Mouse (Mus musculus) splenic B cell, adult 2 months (primary cell): Measurements from ENCODE around the gene Rgl1.

ENCODE experiments used
- DNase-seq: peaks from one replicate; pipeline ENCODE4 v3.0.0-alpha.2; 2011; ENCODE audit warnings: low read depth, low spot score
- H3K27me3 ChIP-seq: 2 replicates; pipeline ENCODE4 v1.6.1; 2012; ENCODE audit warnings: mild to moderate bottlenecking, low read length, moderate library complexity, mixed read lengths; ENCODE audit not compliant: control insufficient read depth, poor library complexity, insufficient read depth, severe bottlenecking
- H3K36me3 ChIP-seq: 2 replicates; pipeline ENCODE4 v1.6.1; 2012; ENCODE audit warnings: mild to moderate bottlenecking, low read length, moderate library complexity, mixed read lengths; ENCODE audit not compliant: control insufficient read depth, poor library complexity, insufficient read depth, severe bottlenecking

Rgl1 gene

DNA sequence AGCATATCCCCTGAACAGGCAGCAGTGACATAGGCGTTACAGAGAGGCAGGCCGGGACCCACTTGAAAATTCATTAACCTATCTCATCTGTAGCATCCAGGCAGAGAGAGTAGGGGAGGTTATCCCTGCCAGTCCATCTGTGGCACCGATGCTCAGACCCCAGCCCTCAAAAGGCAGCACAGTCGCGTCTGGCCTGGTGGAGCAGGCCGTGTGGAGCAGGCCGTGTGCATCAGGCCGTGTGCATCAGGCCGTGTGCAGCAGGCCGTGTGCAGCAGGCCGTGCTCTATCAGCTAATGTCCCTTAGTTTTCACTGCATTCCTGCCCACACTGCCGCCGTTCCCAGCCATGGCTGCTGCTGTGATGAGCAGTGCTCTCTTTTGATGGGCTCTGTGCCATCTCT is 229.0 kb downstream of the Rgl1 start:
- no peaks in the 10 kb centered on the region for H3K36me3 ChIP-seq
- H3K27me3 ChIP-seq = no peaks in the 10 kb centered on the region
- DNase-seq = no peak

DNA sequence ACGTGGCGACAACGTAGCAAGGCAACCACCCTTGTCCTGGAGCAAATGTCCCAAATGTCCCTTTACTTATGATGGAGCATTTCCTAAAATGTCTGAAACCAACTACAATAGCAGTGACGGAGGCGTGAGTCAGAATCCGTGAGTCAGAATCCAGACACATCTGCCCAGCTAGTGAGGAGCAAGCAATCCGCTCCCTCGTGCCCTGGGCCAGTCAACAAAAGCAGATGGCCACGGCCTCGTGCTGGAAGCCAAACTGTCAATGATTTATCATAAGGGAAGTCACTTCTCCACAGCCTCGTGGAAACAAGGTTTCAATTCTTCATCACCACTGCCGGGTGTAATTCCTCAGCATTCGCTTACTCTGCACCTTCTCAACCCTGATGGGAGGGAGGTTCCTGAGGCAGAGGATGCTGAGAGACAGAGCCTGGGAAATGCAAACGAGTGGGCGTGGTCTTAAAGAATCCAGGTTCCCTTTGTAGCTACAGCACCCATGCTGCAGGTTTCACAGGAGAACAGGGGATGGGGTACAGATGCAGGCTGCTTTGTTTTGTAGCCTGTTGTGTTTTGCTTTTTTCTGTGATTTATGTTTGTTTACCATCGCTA is 229.6 kb downstream of the Rgl1 start:
- Histone ChIP-seq H3K36me3 (no peaks in the 10 kb centered on the region), H3K27me3 (no peaks in the 10 kb centered on the region)
- no peak for DNase-seq

DNA sequence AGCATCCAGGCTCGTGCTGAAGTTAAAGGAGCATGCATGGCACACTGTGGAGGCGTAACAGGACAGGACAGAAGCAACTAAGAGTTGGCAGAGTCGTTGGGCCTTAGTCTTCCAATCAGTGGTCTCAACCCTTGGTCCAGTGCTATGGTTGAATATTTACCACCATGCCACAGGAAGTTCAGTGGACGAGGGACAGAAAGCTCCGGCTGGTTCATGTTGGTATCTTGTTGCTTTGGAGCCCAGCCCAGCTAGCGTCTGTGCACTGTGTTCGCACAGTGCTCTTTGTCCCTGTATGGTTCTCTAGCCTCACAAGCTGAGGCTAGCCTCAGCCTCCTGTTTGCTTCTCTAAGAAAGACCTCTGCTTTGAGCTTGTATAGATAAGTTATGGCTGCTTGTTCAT is 231.6 kb downstream of the Rgl1 start:
- no peaks in the 10 kb centered on the region for H3K27me3 ChIP-seq
- H3K36me3 ChIP-seq = no peaks in the 10 kb centered on the region
- no peak for DNase-seq

DNA sequence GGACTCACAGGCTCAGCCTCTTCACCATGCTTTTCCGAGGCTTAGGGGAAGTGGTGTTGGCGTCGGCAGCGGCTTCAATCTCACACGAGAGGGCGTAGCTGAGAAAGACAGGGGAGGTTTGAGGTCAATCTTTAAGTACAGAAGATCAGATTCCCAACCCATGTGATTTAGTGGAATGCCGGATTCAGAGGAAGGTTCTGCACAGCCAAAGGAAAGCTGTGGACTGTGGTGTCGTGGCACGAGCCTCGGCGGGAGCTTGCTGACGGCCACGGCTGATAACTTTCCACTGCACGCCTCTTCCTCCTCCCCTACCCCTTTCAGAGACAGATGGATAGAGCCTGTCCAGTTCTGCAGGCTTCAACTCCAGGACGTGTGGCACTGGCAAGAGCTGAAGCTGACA is 234.7 kb downstream of the Rgl1 start:
- Histone ChIP-seq H3K27me3 (no peaks in the 10 kb centered on the region), H3K36me3 (no peaks in the 10 kb centered on the region)
- DNase-seq = no peak

DNA sequence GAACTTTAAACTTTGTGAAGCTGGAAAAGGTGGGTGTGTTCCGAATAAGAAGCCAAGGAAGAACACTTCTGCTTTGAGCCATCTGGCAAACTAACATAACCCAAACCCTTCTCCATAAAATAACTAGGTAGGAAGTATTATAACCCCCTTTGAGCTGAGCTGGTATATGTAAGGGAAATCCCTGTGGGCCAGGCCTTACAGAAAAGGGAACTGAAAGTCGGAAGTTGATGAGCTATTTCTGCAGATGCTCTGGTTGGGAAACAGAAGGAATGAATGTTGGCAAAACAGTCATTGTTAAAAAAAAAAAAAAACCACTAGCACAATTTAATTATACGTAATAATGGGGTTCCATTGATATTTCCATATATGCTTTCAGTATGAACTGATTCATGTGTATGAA is 237.4 kb downstream of the Rgl1 start:
- Histone ChIP-seq H3K36me3 (no peaks in the 10 kb centered on the region), H3K27me3 (no peaks in the 10 kb centered on the region)
- DNase-seq = peak; percentile 54

DNA sequence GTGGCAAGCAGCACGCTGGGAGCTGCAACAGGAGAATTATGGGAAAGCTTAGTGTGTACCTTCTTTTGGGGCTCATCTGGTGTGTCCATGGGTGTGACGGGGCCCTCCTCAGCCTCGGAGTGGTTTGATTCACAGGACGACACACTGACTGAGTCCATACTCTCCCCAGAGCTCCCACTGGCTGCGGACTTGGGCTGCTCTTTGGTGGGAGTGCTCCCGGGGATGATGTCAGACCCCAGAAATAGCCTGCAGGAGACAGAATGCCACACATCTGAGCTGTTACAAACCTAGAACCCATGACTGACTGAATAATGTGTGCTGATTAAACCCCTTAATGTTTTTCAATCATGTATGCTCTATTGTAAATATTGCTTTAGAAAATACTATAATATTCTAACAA is 237.9 kb downstream of the Rgl1 start:
- Histone ChIP-seq H3K27me3 (no peaks in the 10 kb centered on the region), H3K36me3 (no peaks in the 10 kb centered on the region)
- DNase-seq = no peak

DNA sequence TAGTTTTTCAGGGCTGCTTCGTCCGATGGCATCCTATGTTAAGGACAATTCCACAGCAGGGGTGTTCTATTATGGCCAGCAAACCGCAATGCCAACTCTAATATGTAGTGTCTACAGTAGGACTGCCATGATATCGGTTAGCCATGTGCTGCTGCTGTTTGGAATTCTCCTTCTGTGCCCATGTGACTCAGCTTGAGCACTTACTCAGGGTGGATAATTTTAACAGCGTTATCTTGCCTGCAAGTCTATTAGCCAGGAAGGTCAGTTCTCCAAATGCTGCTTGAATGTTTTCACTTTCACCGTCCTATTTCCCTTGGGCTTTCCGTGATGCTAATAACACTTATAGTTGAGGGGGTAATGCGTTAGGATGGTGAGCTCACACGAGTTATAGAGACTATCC is 240.0 kb downstream of the Rgl1 start:
- no peak for DNase-seq
- no peaks in the 10 kb centered on the region for H3K36me3 ChIP-seq
- H3K27me3 ChIP-seq = no peaks in the 10 kb centered on the region

DNA sequence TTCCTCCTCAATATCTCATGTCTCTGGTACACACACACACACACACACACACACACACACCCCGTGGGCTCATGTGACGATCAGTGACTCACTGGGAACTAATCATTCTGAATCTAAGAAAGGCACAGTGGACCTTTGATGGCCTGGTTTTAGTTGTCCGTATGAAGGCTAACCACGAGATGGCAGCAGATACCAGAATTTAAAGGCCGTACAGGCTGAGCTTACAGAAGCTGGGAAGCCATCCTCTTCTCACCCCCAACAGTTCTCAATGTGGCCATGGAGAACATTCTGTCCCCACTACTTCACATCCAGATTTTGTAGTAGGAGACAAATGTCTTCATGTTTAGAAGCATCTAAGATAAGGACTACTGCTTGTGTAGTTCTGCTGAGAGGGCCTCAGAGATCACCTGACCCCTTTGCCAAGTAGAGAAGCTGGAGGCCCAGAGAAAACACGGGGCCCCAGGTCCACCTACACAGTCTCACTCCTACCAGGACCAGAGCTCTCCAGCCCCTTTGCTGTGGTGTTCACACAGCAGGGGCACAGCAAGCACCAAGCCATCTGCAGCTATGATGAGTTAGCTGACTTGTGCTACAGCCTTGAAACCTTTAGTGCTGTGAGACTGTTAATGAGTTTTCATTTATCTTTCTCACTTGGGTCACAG is 241.0 kb downstream of the Rgl1 start:
- DNase-seq = peak; percentile 86
- H3K36me3 ChIP-seq = no peaks in the 10 kb centered on the region
- no peaks in the 10 kb centered on the region for H3K27me3 ChIP-seq

DNA sequence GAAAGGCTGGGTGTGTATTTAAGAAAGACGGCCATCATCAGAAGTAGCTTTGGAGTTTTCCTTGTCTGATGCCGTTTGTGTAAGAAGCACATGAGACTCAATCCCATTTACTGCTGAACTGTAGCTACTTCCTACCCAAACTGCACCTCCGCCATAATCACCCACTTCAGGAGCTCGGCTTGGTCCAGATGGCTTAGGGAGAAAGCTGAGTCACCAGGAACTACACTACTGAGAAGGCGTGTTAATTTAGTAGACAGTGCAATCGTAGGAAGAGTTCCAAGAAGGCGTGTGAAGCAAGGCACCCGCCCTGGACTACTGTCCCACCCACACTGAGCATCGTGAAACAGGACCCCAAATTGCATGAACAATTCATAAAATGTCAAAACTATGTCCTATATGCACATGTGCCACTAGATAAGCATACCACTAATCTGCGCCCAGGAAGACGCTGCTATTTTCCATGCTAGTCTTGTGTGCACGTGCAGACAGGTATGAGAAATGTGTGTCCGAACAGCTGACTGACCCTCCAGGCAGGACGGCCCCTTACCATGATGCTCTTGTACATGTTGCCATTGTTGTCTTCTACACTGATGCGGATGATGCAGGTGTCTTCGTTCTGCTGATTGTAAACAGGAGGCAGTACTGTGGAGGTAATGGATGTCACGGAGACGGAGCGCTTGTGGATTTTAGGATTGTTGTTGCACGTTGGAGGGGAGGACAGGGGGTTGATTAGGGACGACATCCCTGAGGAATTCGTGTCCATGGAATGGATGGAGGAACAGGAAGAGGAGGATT is 241.9 kb downstream of the Rgl1 start:
- H3K36me3 ChIP-seq = no peaks in the 10 kb centered on the region
- no peaks in the 10 kb centered on the region for H3K27me3 ChIP-seq
- DNase-seq = no peak

DNA sequence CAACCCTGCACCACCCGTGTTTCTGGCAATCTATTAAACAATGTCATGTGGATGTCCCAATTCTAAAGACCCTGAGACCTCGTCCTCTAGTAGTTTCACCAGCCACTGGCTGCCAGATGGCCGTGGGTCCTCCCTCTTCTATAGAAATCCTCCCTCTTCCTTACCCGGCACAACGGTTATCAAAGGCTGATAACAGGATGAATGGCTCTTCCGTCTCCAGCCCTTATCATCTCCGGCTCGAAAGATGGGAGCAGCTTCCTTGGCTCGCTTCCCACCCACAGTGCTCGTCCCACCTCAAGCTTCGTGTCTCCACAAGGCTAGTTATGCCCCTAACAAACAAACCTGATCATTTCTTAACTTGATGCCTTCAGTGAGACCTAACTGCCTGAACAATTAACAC is 242.9 kb downstream of the Rgl1 start:
- Histone ChIP-seq H3K27me3 (no peaks in the 10 kb centered on the region), H3K36me3 (no peaks in the 10 kb centered on the region)
- no peak for DNase-seq

DNA sequence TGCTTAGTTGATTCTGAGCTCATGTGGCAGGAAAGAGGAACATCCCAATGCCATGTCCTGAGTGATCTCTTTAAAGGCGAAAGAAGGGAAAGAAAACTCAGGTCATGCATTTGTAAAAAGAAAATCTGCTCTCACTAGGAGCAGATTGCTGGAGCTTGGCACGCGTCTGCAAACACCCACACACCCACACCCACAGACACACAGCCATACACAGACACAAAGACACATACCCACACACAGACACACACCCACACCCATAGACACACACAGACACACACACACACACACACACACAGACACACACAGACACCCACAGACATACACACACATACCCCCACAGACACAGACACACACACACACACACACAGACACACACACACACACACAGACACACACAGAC is 243.9 kb downstream of the Rgl1 start:
- Histone ChIP-seq H3K36me3 (no peaks in the 10 kb centered on the region), H3K27me3 (no peaks in the 10 kb centered on the region)
- no peak for DNase-seq

DNA sequence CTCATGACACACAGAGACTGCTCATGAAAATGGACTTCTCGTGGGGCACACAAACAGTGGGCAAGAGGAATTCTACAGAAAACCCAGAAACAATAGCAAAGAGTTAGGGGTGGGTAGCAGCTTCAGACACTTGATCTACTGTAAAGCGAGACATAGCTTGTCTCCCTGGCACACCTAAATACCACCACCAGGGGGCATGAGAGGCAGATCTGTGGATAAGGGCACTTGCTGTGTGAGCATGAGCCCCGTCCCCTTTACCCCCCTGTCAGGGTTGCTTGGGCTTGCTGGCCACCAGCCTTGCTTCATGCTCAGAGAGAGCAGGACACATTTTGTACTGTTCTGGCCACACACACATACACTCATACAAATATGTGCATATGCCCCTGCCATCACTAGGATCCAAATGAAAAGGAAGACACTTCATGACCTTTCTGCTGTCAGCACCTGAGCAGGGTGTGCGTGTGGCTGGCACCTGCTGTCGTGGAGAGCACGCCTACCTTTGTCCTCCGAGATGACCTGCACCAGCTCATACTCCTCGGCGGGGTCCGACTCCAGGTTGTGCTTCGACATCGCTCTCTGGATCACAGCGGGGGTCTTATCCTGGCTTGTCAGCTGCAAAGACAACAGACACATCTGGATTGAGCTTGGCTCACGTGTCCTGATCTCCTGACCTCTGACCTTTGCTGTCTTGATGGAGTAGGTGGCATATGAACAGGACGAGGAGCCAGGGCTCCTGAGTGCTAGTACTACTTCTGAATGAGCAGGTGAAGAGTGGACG is 245.2 kb downstream of the Rgl1 start:
- H3K27me3 ChIP-seq = no peaks in the 10 kb centered on the region
- no peaks in the 10 kb centered on the region for H3K36me3 ChIP-seq
- DNase-seq = peak; percentile 71

DNA sequence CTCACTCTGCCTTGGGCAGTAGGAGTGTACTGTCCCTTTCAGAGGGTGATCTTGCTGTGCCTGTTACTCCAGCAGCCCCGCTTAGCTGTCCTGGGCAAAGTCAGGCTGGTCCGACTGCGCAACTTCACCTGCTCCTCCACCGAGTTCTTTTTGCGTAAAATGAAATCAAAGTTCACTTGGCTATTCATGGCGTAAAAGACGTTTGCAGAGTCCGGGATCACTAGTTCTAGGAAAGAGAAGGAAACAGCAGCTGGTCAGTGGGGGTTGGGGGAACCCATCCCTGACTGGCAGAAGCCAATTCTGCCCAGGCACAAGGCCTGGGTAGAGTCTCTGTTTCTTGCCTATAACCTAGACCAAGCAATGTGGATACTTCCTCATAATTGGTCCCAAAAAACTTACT is 247.2 kb downstream of the Rgl1 start:
- Histone ChIP-seq H3K27me3 (no peaks in the 10 kb centered on the region), H3K36me3 (no peaks in the 10 kb centered on the region)
- DNase-seq = no peak

DNA sequence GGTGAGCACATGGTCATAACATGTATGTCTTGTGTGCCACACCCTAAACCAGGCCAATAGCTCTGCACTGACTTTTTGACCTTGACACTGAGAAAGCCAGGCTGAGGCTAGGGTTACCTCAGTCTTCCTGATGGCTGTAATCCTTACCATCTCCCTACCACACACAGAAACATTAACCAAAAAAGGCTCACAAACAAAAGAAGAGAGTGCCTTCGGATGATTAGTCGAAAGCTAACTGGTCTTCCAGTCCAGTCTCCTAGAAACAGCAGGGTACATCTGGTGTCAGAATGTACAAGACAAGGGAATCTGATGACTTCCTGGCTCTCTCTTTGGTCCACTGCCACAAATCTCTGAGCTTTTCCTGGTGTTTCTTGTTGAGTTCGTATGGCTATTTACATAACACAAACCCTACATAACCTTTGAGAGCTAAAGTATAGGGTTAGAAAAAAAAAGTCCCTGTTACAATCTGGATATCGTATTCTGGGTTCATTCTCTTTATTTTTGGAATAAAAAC is 249.0 kb downstream of the Rgl1 start:
- Histone ChIP-seq H3K27me3 (no peaks in the 10 kb centered on the region), H3K36me3 (no peaks in the 10 kb centered on the region)

DNA sequence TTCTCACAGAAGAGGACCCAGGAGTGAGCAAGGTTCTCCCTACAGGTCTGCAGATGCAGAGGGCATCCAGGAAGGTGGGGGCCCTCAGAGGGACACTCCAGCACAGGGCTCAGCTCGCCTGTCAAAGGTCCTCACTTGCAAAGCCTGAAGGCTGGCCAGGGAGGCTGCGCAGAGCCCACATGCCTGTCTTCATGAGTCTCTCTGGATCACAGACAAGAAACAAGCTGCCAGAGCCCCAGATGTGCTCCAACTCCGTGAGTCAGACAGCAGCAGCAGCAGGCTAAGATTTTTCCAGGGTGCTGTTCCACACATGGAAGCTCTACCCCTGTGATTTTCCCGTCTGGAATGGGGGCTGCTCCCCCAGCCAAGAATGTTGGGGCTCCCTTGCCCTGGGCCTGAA is 251.9 kb downstream of the Rgl1 start:
- no peaks in the 10 kb centered on the region for H3K36me3 ChIP-seq
- H3K27me3 ChIP-seq = no peaks in the 10 kb centered on the region
- DNase-seq = no peak

More for the DNA sequence above, 249.0 kb downstream of the Rgl1 start:
- no peak for DNase-seq
